23 mouse cellular contexts compared by ENCODE assay signal in the genomic region with DNA sequence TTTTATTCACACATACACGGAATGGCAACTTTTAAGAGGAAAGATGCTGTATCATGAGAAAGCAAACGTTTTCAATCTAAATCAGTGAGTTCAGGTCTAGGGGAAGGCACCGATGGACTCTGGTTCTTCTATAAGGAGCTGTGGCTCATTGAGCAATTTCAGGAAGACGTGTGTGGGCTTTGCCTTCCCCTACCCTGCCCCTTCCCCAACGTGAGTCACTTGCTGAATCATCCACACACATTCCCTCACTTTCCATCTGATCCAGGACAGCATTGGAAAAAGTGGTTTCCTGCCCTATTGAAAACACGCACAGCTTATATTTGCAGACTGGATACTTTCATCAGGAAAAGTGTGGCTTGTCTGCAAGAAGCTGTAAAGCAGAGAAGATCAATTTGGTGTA. TPM values are rescaled to one million over a fixed set of nuclear protein-coding genes. Genes with fewer than 3 reads are reported as not detected.
DNase-seq lines count a peak whose midpoint lies in the region; ATAC-seq lines count a peak whose summit lies in the region.
"Had no signal": no experiment of that assay in that cellular context is flagged by ENCODE, and none has a peak within 500 bp of the region (broad histone marks: within the 10 kb centered on the region; RNA-seq: fewer than 3 reads in every experiment).

No protein-coding gene starts in this region.

- no peaks in the 10 kb centered on the region for H3K27me3 ChIP-seq in midbrain, embryonic 11.5 days (ENCODE audit: control insufficient read depth, insufficient read depth, low read length)
- no peaks in the 10 kb centered on the region for H3K27me3 ChIP-seq in midbrain, embryonic 14.5 days (ENCODE audit: control insufficient read depth, insufficient read depth, low read length)
- H3K27me3 ChIP-seq: embryonic facial prominence, embryonic 13.5 days; intestine, embryonic 15.5 days; limb, embryonic 12.5 days had no signal

- H3K4me1 ChIP-seq in midbrain, embryonic 11.5 days (ENCODE audit: control insufficient read depth, insufficient read depth, low read length) = no peaks in the 10 kb centered on the region
- no peaks in the 10 kb centered on the region for H3K4me1 ChIP-seq in midbrain, embryonic 14.5 days (ENCODE audit: control insufficient read depth, insufficient read depth, low read length)
- H3K4me1 ChIP-seq: intestine, embryonic 15.5 days had no signal

- no peak overlapping the region for H3K4me2 ChIP-seq in midbrain, embryonic 11.5 days
- H3K4me2 ChIP-seq in midbrain, embryonic 14.5 days (ENCODE audit: low read length) = no peak overlapping the region
- H3K4me2 ChIP-seq: embryonic facial prominence, embryonic 13.5 days; intestine, embryonic 15.5 days; limb, embryonic 12.5 days; liver, embryonic 11.5 days had no signal

- H3K9ac ChIP-seq in midbrain, embryonic 11.5 days (ENCODE audit: low read length) = no peak overlapping the region
- H3K9ac ChIP-seq in midbrain, embryonic 14.5 days (replicated peaks; ENCODE audit: low read length) = no peak overlapping the region
- H3K9ac ChIP-seq: embryonic facial prominence, embryonic 13.5 days; intestine, embryonic 15.5 days; limb, embryonic 12.5 days had no signal

- no peaks in the 10 kb centered on the region for H3K36me3 ChIP-seq in midbrain, embryonic 11.5 days (ENCODE audit: control insufficient read depth, insufficient read depth, low read length)
- H3K36me3 ChIP-seq in midbrain, embryonic 14.5 days (ENCODE audit: control insufficient read depth, insufficient read depth, low read length) = no peaks in the 10 kb centered on the region
- H3K36me3 ChIP-seq: embryonic facial prominence, embryonic 13.5 days; heart, embryonic 10.5 days; intestine, embryonic 15.5 days; limb, embryonic 12.5 days had no signal

- H3K27ac ChIP-seq in midbrain, embryonic 11.5 days (ENCODE audit: low read depth, low read length) = no peak overlapping the region
- H3K27ac ChIP-seq in midbrain, embryonic 14.5 days (replicated peaks; ENCODE audit: low read depth, low read length) = no peak overlapping the region
- H3K27ac ChIP-seq: embryonic facial prominence, embryonic 13.5 days; heart, embryonic 10.5 days; intestine, embryonic 15.5 days; limb, embryonic 12.5 days had no signal

- no peak overlapping the region for H3K4me3 ChIP-seq in midbrain, embryonic 11.5 days (ENCODE audit: low read depth, low read length)
- no peak overlapping the region for H3K4me3 ChIP-seq in midbrain, embryonic 14.5 days (replicated peaks; ENCODE audit: low read depth, low read length)
- H3K4me3 ChIP-seq: embryonic facial prominence, embryonic 13.5 days; heart, embryonic 10.5 days; intestine, embryonic 15.5 days; limb, embryonic 12.5 days had no signal

- H3K9me3 ChIP-seq in midbrain, embryonic 11.5 days (ENCODE audit: control insufficient read depth, low read length) = no peaks in the 10 kb centered on the region
- no peaks in the 10 kb centered on the region for H3K9me3 ChIP-seq in midbrain, embryonic 14.5 days (ENCODE audit: control insufficient read depth, low read length)
- H3K9me3 ChIP-seq: embryonic facial prominence, embryonic 13.5 days; heart, embryonic 10.5 days; intestine, embryonic 15.5 days; limb, embryonic 12.5 days had no signal

- peak; percentile 79 for DNase-seq in midbrain, embryonic 11.5 days (ENCODE audit: low spot score, missing footprints)
- DNase-seq in midbrain, embryonic 14.5 days = no peak
- DNase-seq in NIH3T3 (ENCODE audit: low read depth) = peak; percentile 95
- DNase-seq in fibroblast of lung, adult 2 months (ENCODE audit: low read depth) = peak; percentile 73
- DNase-seq in embryo, embryonic 11 days = no peak
- DNase-seq in kidney, adult 9 months = no peak
- DNase-seq in right cerebral cortex, postnatal 14 days = no peak
- DNase-seq: adrenal gland, postnatal 25 days; cerebellum, adult 11 months; cerebellum, postnatal 10 days; gastrocnemius, postnatal 14 days; kidney, postnatal 25 days; lung, adult 18-20 months; lung, postnatal 14 days; right cerebral cortex, postnatal 25 days; spleen, adult 18-20 months had no signal

- 49% methylated on average over 6 of the region's 6 CpGs for WGBS in midbrain, embryonic 11.5 days
- 53% methylated on average over 6 of the region's 6 CpGs for WGBS in midbrain, embryonic 14.5 days

- no peak for ATAC-seq in midbrain, embryonic 11.5 days (ENCODE audit: low FRiP score)
- no peak for ATAC-seq in midbrain, embryonic 14.5 days (ENCODE audit: low FRiP score, low TSS enrichment)
- ATAC-seq: forebrain, embryonic 14.5 days; hindbrain, embryonic 16.5 days; intestine, embryonic 15.5 days had no signal

RNA-seq across cellular contexts. Expression of a gene that starts 11.3 kb away (rescaled TPM):
- polyA plus RNA-seq in midbrain, embryonic 11.5 days (2014; fragmentation: Nextera tagmentation; extraction: Ambion mirVana) = 0.30 and 0.72 TPM in 2 replicates
- polyA plus RNA-seq in midbrain, embryonic 14.5 days (2014; fragmentation: Nextera tagmentation; extraction: Ambion mirVana) = 0.67 and 0.74 TPM in 2 replicates

Comparison
In these comparisons a context has a peak if more than half of its experiments do, and no peak if none do; other contexts are left out.
1. DNase-seq: peak in midbrain, embryonic 11.5 days (single experiment), NIH3T3 (single experiment) and fibroblast of lung, adult 2 months (single experiment); none in midbrain, embryonic 14.5 days (single experiment), embryo, embryonic 11 days (single experiment), kidney, adult 9 months (single experiment) and right cerebral cortex, postnatal 14 days (single experiment).